ENCODE assay signal across 10 mouse cellular contexts in the genomic region with DNA sequence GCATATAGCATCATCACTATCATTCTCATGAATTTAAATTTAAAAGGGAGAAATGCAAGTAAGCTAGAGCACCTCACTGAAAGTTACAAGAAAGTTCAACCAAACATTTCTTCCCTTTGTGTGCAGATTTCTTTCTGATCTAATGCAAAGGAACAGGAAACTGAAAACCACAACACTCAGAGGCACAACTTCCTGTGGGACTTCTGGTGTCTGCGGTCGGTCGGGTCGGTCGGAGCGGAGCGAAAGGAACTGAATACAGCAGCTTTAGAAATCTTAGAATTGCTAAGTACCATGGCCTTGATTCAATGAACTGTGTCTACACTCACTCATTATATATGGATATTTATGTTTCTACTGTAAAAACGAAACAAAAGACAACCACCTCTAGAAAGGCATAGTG.
DNase-seq lines count a peak whose midpoint lies in the region.
"Had no signal": no experiment of that assay in that cellular context is flagged by ENCODE, and none has a peak within 500 bp of the region (broad histone marks: within the 10 kb centered on the region; RNA-seq: fewer than 3 reads in every experiment).

No protein-coding gene starts in this region.

- DNase-seq in heart, adult 11 months, result peak; percentile 90
- DNase-seq in heart, postnatal 4 days, result no peak
- DNase-seq in spleen, adult 18-20 months, result peak; percentile 15 to 16
- no peak for DNase-seq in spleen, adult 12 weeks (ENCODE audit: low spot score)
- DNase-seq in lung, postnatal 10 days, result peak; percentile 47
- DNase-seq in thymus, postnatal 36 days, result peak; percentile 44 to 51
- DNase-seq in right cerebral cortex, postnatal 10 days (ENCODE audit: low spot score in 2 of 2), result no peak
- no peak for DNase-seq in layer of hippocampus, postnatal 25 days (ENCODE audit: extremely low spot score in 1 of 2, low spot score in 1 of 2)
- DNase-seq: cerebellum, adult 9-10 months; layer of hippocampus, adult 9-11 months had no signal

Comparison
In these comparisons a context has a peak if more than half of its experiments do, and no peak if none do; other contexts are left out.
1. DNase-seq: peak in heart, adult 11 months (single experiment), spleen, adult 18-20 months (2 of 2), lung, postnatal 10 days (single experiment) and thymus, postnatal 36 days (2 of 2); none in heart, postnatal 4 days (single experiment), spleen, adult 12 weeks (single experiment), right cerebral cortex, postnatal 10 days (0 of 2) and layer of hippocampus, postnatal 25 days (0 of 2).